Mouse (Mus musculus): Measurements from ENCODE around the gene Vmn1r51. TPM values are rescaled to one million over a fixed set of nuclear protein-coding genes. Genes with fewer than 3 reads are reported as not detected.
"Not testable (repeated sequence)": the region's sequence is repeated elsewhere in the genome, so short reads cannot be mapped to it uniquely, and the experiment has no call there.

Gene Vmn1r51
- not detected in 2 replicates for polyA plus RNA-seq (2015; fragmentation: Nextera tagmentation; extraction: Ambion mirVana)

DNA sequence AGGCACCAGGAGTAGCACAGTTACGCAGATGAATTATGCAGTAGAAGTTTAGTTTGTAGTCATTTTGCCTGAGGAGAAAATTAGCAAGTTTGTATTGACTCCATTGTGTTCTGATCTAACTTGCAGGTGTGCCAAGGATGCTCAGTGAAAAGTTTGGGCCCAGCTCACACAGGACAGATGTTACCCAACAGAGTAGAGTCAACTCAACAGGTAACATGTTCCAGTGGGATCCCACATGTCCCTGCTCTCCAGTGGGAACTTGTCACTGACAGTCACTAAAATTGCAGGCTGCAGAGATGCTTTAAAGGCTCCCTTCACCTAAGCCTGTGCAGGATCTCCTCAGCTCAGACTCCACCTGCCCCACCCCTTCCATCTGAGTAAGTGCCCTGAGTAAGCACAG lies at the start of gene Vmn1r51:
Gene Vmn1r51, plus strand, starts transcription at position 301 of the 400 bp plus-strand sequence.
- not testable (repeated sequence) for H3K4me2 ChIP-seq; H3K9ac ChIP-seq; H3K27me3 ChIP-seq; H3K27ac ChIP-seq; H3K36me3 ChIP-seq; H3K4me3 ChIP-seq; H3K9me3 ChIP-seq (replicated peaks); H3K4me1 ChIP-seq (replicated peaks); ATAC-seq (replicated peaks; ENCODE audit: insufficient number of reproducible peaks, insufficient read depth, low FRiP score, low read depth)
- WGBS = 68% methylated on average over 1 of the region's 1 CpGs

DNA sequence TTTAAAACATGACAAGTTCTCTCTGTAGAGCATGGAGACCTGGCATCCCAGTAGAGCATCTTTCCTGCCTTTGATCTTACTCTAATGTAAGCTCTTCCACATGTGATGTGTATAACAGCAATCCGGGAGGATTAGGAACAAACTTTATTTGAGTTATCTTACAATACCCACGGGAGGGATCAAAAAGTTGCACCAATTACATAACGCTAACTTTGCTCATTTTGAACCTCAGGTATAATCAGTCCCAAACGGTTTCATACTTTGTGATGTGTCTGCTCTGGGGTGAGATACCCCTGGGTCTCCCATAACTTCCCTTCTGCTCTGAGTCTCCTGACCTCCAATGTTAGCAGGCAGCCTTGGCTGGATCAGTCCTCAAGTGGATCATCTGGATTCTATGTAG lies 44.0 kb upstream of the Vmn1r51 start, which contains the start of gene Vmn1r49:
Gene Vmn1r49, minus strand, starts transcription at position 101 of the 400 bp plus-strand sequence.
- H3K27me3 ChIP-seq = no peaks in the 10 kb centered on the region
- 0 out of 2 replicates have a peak, but pooled peaks cover 5% of the 10 kb centered on the region for H3K9me3 ChIP-seq (replicated peaks)
- no peaks in the 10 kb centered on the region for H3K36me3 ChIP-seq
- no peaks in the 10 kb centered on the region for H3K4me1 ChIP-seq (replicated peaks)
- H3K27ac ChIP-seq = no peak within 1 kb of the TSS
- 66% methylated on average over 4 of the region's 4 CpGs for WGBS
- no peak within 1 kb of the TSS for H3K9ac ChIP-seq
- no peak within 1 kb of the TSS for H3K4me3 ChIP-seq
- no peak for ATAC-seq (replicated peaks; ENCODE audit: insufficient number of reproducible peaks, insufficient read depth, low FRiP score, low read depth)
- H3K4me2 ChIP-seq = no peak within 1 kb of the TSS

DNA sequence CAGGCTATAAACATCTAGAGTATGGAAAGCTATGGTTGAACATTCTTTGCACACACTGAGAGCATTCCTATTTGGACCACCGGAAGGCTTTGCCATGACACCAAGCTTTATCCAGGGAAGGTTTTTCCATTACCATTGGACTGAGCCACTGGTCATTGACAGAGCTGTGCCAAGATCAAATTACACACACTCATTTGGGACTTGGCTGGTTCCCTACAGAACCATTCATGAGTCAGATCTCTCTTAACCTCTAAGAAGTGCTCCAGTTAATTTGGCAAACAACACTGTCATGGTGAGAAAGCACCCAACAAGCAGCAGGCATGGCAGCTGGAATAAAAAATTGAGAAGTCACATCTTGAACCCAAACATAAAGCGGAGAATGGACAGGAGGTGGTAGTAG lies 21.8 kb upstream of the Vmn1r51 start:
- H3K9me3 ChIP-seq (replicated peaks) = no peaks in the 10 kb centered on the region
- H3K4me3 ChIP-seq = no peak overlapping the region
- no peak overlapping the region for H3K9ac ChIP-seq
- no peak overlapping the region for H3K27ac ChIP-seq
- no peak for ATAC-seq (replicated peaks; ENCODE audit: insufficient number of reproducible peaks, insufficient read depth, low FRiP score, low read depth)
- H3K4me2 ChIP-seq = no peak overlapping the region
- H3K4me1 ChIP-seq (replicated peaks) = no peaks in the 10 kb centered on the region
- H3K27me3 ChIP-seq = no peaks in the 10 kb centered on the region
- H3K36me3 ChIP-seq = no peaks in the 10 kb centered on the region
- 82% methylated on average over 2 of the region's 2 CpGs for WGBS

DNA sequence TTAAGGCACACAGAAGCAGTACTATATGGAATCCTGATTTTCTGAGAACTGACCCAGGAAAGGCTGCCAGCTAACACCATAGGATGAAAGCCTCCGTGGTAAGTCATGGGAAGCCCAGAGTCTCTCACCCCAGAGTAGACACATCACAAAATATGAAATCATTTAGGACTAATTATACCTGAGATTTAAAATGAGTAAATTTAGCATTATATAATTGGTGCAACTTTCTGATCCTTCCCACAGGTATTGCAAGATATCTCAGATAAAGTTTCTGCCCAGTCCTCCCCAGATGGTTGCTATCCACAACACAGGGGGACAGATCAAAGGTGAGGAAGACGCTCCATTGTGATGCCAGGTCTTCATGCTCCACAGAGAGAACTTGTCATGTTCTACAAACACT lies 21.3 kb upstream of the Vmn1r51 start, which contains the start of gene Vmn1r50:
Gene Vmn1r50, plus strand, starts transcription at position 301 of the 400 bp plus-strand sequence.
- WGBS = 56% methylated on average over 2 of the region's 2 CpGs
- no peak within 1 kb of the TSS for H3K4me2 ChIP-seq
- no peak for ATAC-seq (replicated peaks; ENCODE audit: insufficient number of reproducible peaks, insufficient read depth, low FRiP score, low read depth)

DNA sequence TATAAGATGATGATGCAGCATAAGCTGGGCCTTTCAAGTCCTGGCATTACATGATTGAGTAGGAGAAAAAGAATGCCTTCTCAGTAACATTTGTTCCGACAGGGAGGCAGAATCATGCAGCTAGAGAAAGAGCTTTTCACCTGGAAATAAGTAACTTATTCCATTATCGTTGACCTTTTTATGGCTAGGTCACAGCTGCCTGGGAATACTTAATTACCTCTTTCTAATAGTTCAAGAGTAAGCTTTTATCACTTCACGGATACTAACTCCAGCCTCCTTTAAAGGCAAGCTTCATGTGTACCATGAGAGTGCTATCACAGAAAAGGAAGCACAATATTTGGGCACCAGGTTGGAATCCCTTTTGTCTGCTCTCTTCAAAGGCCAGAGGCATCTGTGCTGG lies 37.7 kb downstream of the Vmn1r51 start:
- no peak overlapping the region for H3K4me3 ChIP-seq
- 79% methylated on average over 3 of the region's 3 CpGs for WGBS
- H3K9me3 ChIP-seq (replicated peaks) = no peaks in the 10 kb centered on the region
- H3K9ac ChIP-seq = no peak overlapping the region
- H3K4me1 ChIP-seq (replicated peaks) = no peaks in the 10 kb centered on the region
- H3K4me2 ChIP-seq = no peak overlapping the region
- no peak for ATAC-seq (replicated peaks; ENCODE audit: insufficient number of reproducible peaks, insufficient read depth, low FRiP score, low read depth)
- H3K27ac ChIP-seq = no peak overlapping the region
- no peaks in the 10 kb centered on the region for H3K36me3 ChIP-seq
- H3K27me3 ChIP-seq = no peaks in the 10 kb centered on the region

More for the DNA sequence above, 21.3 kb upstream of the Vmn1r51 start, which contains the start of gene Vmn1r50:
- no peaks in the 10 kb centered on the region for H3K27me3 ChIP-seq
- no peaks in the 10 kb centered on the region for H3K4me1 ChIP-seq (replicated peaks)
- no peaks in the 10 kb centered on the region for H3K36me3 ChIP-seq
- no peaks in the 10 kb centered on the region for H3K9me3 ChIP-seq (replicated peaks)
- H3K27ac ChIP-seq = no peak within 1 kb of the TSS
- no peak within 1 kb of the TSS for H3K9ac ChIP-seq
- H3K4me3 ChIP-seq = no peak within 1 kb of the TSS

DNA sequence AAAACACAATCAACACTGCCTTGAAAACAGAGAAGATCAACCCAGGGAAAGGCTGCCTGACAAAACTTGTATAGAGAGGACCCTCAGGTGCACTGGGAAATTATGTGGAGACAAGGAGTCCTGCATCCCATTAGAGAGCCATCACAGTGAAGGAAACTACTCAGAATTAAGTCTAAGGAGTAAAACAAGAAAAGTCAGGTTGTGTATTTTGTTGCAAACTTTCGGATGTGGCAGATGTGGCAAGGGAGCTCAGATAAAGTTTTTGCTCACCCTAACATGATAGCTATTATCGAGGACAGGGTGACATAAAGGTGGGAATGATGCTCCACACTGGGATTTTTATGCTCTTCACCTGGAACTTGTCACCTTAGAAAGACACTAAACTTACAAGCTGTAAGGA lies 52.1 kb downstream of the Vmn1r51 start, which contains the start of gene Vmn1r52:
Gene Vmn1r52, plus strand, starts transcription at position 301 of the 400 bp plus-strand sequence.
- no peak for ATAC-seq (replicated peaks; ENCODE audit: insufficient number of reproducible peaks, insufficient read depth, low FRiP score, low read depth)
- Histone ChIP-seq H3K36me3 (no peaks in the 10 kb centered on the region), H3K4me2 (no peak within 1 kb of the TSS), H3K4me1 (replicated peaks) (no peaks in the 10 kb centered on the region), H3K9me3 (replicated peaks) (no peaks in the 10 kb centered on the region), H3K27ac (no peak within 1 kb of the TSS), H3K4me3 (no peak within 1 kb of the TSS), H3K9ac (no peak within 1 kb of the TSS), H3K27me3 (no peaks in the 10 kb centered on the region)
- WGBS = 56% methylated on average over 2 of the region's 2 CpGs

Other genes with a start within 250 kb of the Vmn1r51 start
- gene Vmn1r42, start 246.2 kb upstream of the Vmn1r51 start, polyA plus RNA-seq (2015; fragmentation: Nextera tagmentation; extraction: Ambion mirVana) = not detected in 2 replicates
- gene Vmn1r43, start 246.2 kb upstream of the Vmn1r51 start, polyA plus RNA-seq (2015; fragmentation: Nextera tagmentation; extraction: Ambion mirVana) = 0.01 TPM in 1 of 2 replicates, not detected in the other
- gene Vmn1r44, start 238.9 kb upstream of the Vmn1r51 start, polyA plus RNA-seq (2015; fragmentation: Nextera tagmentation; extraction: Ambion mirVana) = not detected in 2 replicates
- gene Vmn1r45, start 182.0 kb upstream of the Vmn1r51 start, polyA plus RNA-seq (2015; fragmentation: Nextera tagmentation; extraction: Ambion mirVana) = not detected in 2 replicates
- not detected in 2 replicates for gene Vmn1r46, start 153.3 kb upstream of the Vmn1r51 start, polyA plus RNA-seq (2015; fragmentation: Nextera tagmentation; extraction: Ambion mirVana)
- not detected in 2 replicates for gene Vmn1r47, start 106.4 kb upstream of the Vmn1r51 start, polyA plus RNA-seq (2015; fragmentation: Nextera tagmentation; extraction: Ambion mirVana)
- not detected in 2 replicates for gene Vmn1r48, start 85.8 kb upstream of the Vmn1r51 start, polyA plus RNA-seq (2015; fragmentation: Nextera tagmentation; extraction: Ambion mirVana)
- gene Vmn1r49, start 44.1 kb upstream of the Vmn1r51 start, polyA plus RNA-seq (2015; fragmentation: Nextera tagmentation; extraction: Ambion mirVana) = not detected in 2 replicates
- not detected in 2 replicates for gene Vmn1r50, start 21.2 kb upstream of the Vmn1r51 start, polyA plus RNA-seq (2015; fragmentation: Nextera tagmentation; extraction: Ambion mirVana)
- gene Vmn1r52, start 52.2 kb downstream of the Vmn1r51 start, polyA plus RNA-seq (2015; fragmentation: Nextera tagmentation; extraction: Ambion mirVana) = not detected in 2 replicates
- not detected in 2 replicates for gene V1ra8, start 80.2 kb downstream of the Vmn1r51 start, polyA plus RNA-seq (2015; fragmentation: Nextera tagmentation; extraction: Ambion mirVana)
- gene Vmn1r53, start 101.8 kb downstream of the Vmn1r51 start, polyA plus RNA-seq (2015; fragmentation: Nextera tagmentation; extraction: Ambion mirVana) = not detected in 2 replicates
- not detected in 2 replicates for gene Vmn1r54, start 123.7 kb downstream of the Vmn1r51 start, polyA plus RNA-seq (2015; fragmentation: Nextera tagmentation; extraction: Ambion mirVana)
- not detected in 2 replicates for gene BC048671, start 178.6 kb downstream of the Vmn1r51 start, polyA plus RNA-seq (2015; fragmentation: Nextera tagmentation; extraction: Ambion mirVana)
- 0.14 TPM in 1 of 2 replicates, not detected in the other for gene Chst13, start 202.6 kb downstream of the Vmn1r51 start, polyA plus RNA-seq (2015; fragmentation: Nextera tagmentation; extraction: Ambion mirVana)
- 0.15 TPM in 1 of 2 replicates, not detected in the other for gene Uroc1, start 210.7 kb downstream of the Vmn1r51 start, polyA plus RNA-seq (2015; fragmentation: Nextera tagmentation; extraction: Ambion mirVana)
- gene Zxdc, start 246.9 kb downstream of the Vmn1r51 start, polyA plus RNA-seq (2015; fragmentation: Nextera tagmentation; extraction: Ambion mirVana) = 5.5 and 8.1 TPM in 2 replicates